Mouse (Mus musculus) ES-E14 (cell line): ENCODE measurements around the gene Atp5k.

Source experiments
- CHD2 ChIP-seq: IDR thresholded peaks from 2 replicates; pipeline ENCODE4 v1.6.1; 2014; ENCODE audit warnings: mild to moderate bottlenecking, low read depth, low read length, inconsistent platforms
- HCFC1 ChIP-seq: IDR thresholded peaks from 2 replicates; pipeline ENCODE4 v1.6.1; 2012; ENCODE audit warnings: low read length, inconsistent platforms, borderline replicate concordance; ENCODE audit not compliant: insufficient read depth
- MAFK ChIP-seq: IDR thresholded peaks from 2 replicates; pipeline ENCODE4 v1.6.1; 2014; ENCODE audit warnings: mild to moderate bottlenecking, low read depth, low read length, inconsistent platforms; ENCODE audit not compliant: insufficient read depth
- ZC3H11A ChIP-seq: IDR thresholded peaks from 2 replicates; pipeline ENCODE4 v1.6.1; 2012; ENCODE audit warnings: low read depth, mild to moderate bottlenecking, inconsistent platforms, low read length, borderline replicate concordance

DNA sequence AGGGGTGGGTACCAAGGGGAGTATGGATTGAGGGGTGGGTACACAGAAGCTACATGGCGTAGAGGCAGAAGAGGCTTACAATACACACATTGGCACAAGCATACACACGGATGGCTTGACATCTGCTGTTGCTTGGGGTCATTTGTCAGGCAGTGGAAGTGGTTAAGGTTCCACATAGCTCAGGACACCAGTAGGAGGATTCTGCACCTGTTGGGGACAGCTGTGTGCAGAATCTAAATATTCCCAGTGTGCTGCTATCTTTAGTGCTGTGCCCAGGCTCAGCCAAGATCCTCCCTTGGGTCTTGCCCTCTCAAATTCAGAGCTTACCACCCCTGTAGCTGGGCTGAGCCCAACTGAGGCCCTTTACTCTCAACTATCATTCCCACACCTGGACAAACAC lies 1.9 kb upstream of the Atp5k start:
- no peak for TF ChIP-seq ZC3H11A
- TF ChIP-seq HCFC1: no peak
- no peak for TF ChIP-seq CHD2
- no peak for TF ChIP-seq MAFK
